Mouse (Mus musculus) ES-E14 (cell line): ENCODE results near the gene Twsg1. TPM values are rescaled to one million over a fixed set of nuclear protein-coding genes. Genes with fewer than 3 reads are reported as not detected.

Experiments used
- DNase-seq: peaks from one replicate; pipeline ENCODE4 v3.0.0-alpha.2; 2013; ENCODE audit warnings: low read depth, low spot score
- H3K27ac ChIP-seq: 2 replicates; pipeline ENCODE4 v1.5.1; 2012; ENCODE audit warnings: low read depth, mild to moderate bottlenecking, low read length, moderate library complexity, mixed read lengths; ENCODE audit not compliant: poor library complexity, insufficient read depth, severe bottlenecking
- H3K36me3 ChIP-seq: 2 replicates; pipeline ENCODE4 v1.6.1; 2012; ENCODE audit warnings: mild to moderate bottlenecking, low read length, moderate library complexity, mixed read lengths; ENCODE audit not compliant: control insufficient read depth, poor library complexity, insufficient read depth, severe bottlenecking
- H3K4me1 ChIP-seq, 2 experiments: fragments of 150-350 bp in 1 of 2; sonication (generic) in 1 of 2; 2 replicates each; pipeline ENCODE4 v1.6.1; 2012; ENCODE audit warnings: low read length in 2 of 2, mild to moderate bottlenecking in 1 of 2, mixed read lengths in 1 of 2; ENCODE audit not compliant: control insufficient read depth in 2 of 2, insufficient read depth in 2 of 2, poor library complexity in 1 of 2
- H3K4me3 ChIP-seq, 2 experiments: fragments of 150-350 bp in 1 of 2; sonication (generic) in 1 of 2; 2 replicates each; pipeline ENCODE4 v1.5.1; 2012; ENCODE audit warnings: low read length in 2 of 2, low read depth in 1 of 2, mild to moderate bottlenecking in 1 of 2, mixed read lengths in 1 of 2; ENCODE audit not compliant: insufficient read depth in 1 of 2, poor library complexity in 1 of 2, severe bottlenecking in 1 of 2
- H3K9ac ChIP-seq: 2 replicates; pipeline ENCODE4 v1.6.1; 2012; ENCODE audit warnings: low read depth, mild to moderate bottlenecking, low read length, mixed read lengths; ENCODE audit not compliant: poor library complexity, insufficient read depth, severe bottlenecking
- H3K9me3 ChIP-seq: fragments of 150-350 bp; sonication (generic); 2 replicates; pipeline ENCODE4 v1.6.1; 2012; ENCODE audit warnings: low read depth, mild to moderate bottlenecking, low read length; ENCODE audit not compliant: control insufficient read depth, insufficient read depth
- CHD2 ChIP-seq: IDR thresholded peaks from 2 replicates; pipeline ENCODE4 v1.6.1; 2014; ENCODE audit warnings: mild to moderate bottlenecking, low read depth, low read length, inconsistent platforms
- HCFC1 ChIP-seq: IDR thresholded peaks from 2 replicates; pipeline ENCODE4 v1.6.1; 2012; ENCODE audit warnings: low read length, inconsistent platforms, borderline replicate concordance; ENCODE audit not compliant: insufficient read depth
- MAFK ChIP-seq: IDR thresholded peaks from 2 replicates; pipeline ENCODE4 v1.6.1; 2014; ENCODE audit warnings: mild to moderate bottlenecking, low read depth, low read length, inconsistent platforms; ENCODE audit not compliant: insufficient read depth
- ZC3H11A ChIP-seq: IDR thresholded peaks from 2 replicates; pipeline ENCODE4 v1.6.1; 2012; ENCODE audit warnings: low read depth, mild to moderate bottlenecking, inconsistent platforms, low read length, borderline replicate concordance
- ZNF384 ChIP-seq: IDR thresholded peaks from 2 replicates; pipeline ENCODE4 v1.6.1; 2012; ENCODE audit warnings: low read depth, low read length, inconsistent platforms
- in situ Hi-C, 2 experiments: fragments of 600-800 bp; cut with MboI; formaldehyde crosslinking; loops; one replicate each; pipeline ENCODE4 v1.15.1; 2025; ENCODE audit warnings: low sequenced_read_pairs in 2 of 2, inconsistent platforms in 1 of 2; ENCODE audit not compliant: unreplicated experiment in 2 of 2
- total RNA-seq: library from RNA; depleted of rRNA; stranded (reverse); fragments of 300-350 nt; gene quantifications from 2 replicates; pipeline ENCODE4 v1.2.3, GENCODE M21; 2012

The Twsg1 gene
- total RNA-seq, 1 experiment: 34.2 TPM

- H3K9me3 ChIP-seq: no peaks in the 10 kb centered on the region
- in situ Hi-C loops: no loop called here
- no peak overlapping the region for H3K27ac ChIP-seq
- no peaks in the 10 kb centered on the region for H3K36me3 ChIP-seq
- no peak for TF ChIP-seq HCFC1
- no peak for TF ChIP-seq MAFK
- H3K4me1 ChIP-seq: peaks cover 5 to 22% of the 10 kb centered on the region in 2 experiments; a peak in 3 of 4 replicates
- no peak overlapping the region for H3K4me3 ChIP-seq
- DNase-seq: no peak
- no peak overlapping the region for H3K9ac ChIP-seq
Observed at GRCm38 (mm10) chr17:65908270-65908669, 42.8 kb downstream of the Twsg1 start.

DNA sequence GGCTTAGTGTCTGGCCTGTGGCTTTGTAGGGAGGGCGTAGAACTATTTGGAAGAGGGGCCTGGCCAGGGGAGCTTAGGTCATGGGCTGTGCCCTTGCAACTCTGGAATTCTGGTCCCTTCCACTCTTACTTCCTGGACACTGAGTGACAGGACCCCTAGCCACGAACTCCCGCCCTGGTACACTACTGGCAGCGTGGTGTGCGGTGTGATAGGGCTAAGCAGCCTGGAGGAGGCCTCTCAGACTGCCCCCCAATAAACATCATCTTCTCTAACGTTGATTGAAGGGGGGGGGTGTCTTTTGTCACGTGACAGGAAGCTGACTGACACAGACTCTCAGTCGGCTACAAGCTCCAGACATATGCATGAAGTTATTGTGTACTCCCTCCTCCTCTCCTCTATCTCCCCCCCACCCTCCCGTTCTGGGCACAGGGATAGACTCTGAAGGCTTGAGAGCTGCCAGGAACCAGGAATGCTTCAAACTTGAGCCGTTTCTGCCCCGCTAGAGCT lies 44.1 kb downstream of the Twsg1 start:
- Histone ChIP-seq H3K9ac (no peak overlapping the region), H3K4me1 (peaks cover 3 to 16% of the 10 kb centered on the region in 2 experiments; a peak in 2 of 4 replicates), H3K4me3 (peak overlapping the region in 1 of 2 experiments; percentile 37; a peak in 1 of 4 replicates), H3K36me3 (no peaks in the 10 kb centered on the region), H3K27ac (no peak overlapping the region), H3K9me3 (no peaks in the 10 kb centered on the region)
- in situ Hi-C loops: no loop called here
- DNase-seq: no peak
- no peak for TF ChIP-seq ZC3H11A
- TF ChIP-seq HCFC1: no peak
- TF ChIP-seq ZNF384: no peak
- TF ChIP-seq MAFK: no peak
- no peak for TF ChIP-seq CHD2

GRCm38 (mm10) chr17:65906313-65906894 lies 44.6 kb downstream of the Twsg1 start:
- Histone ChIP-seq H3K9ac (no peak overlapping the region), H3K9me3 (no peaks in the 10 kb centered on the region), H3K4me3 (peak overlapping the region in 1 of 2 experiments; percentile 37; a peak in 2 of 4 replicates), H3K27ac (no peak overlapping the region), H3K36me3 (no peaks in the 10 kb centered on the region), H3K4me1 (peaks cover 2 to 14% of the 10 kb centered on the region in 2 experiments; a peak in 2 of 4 replicates)
- no peak for TF ChIP-seq HCFC1
- TF ChIP-seq ZC3H11A: no peak
- no peak for TF ChIP-seq ZNF384
- TF ChIP-seq CHD2: no peak
- no peak for TF ChIP-seq MAFK
- no peak for DNase-seq
- in situ Hi-C loops: no loop called here

GRCm38 (mm10) chr17:65905241-65905640 lies 45.8 kb downstream of the Twsg1 start:
- Histone ChIP-seq H3K27ac (no peak overlapping the region), H3K9ac (peak overlapping the region; percentile 33; the same call in 1 of the 2 replicates), H3K9me3 (no peaks in the 10 kb centered on the region), H3K4me1 (peaks cover 0 to 9% of the 10 kb centered on the region in 2 experiments; a peak in 2 of 4 replicates), H3K36me3 (no peaks in the 10 kb centered on the region), H3K4me3 (peak overlapping the region in 1 of 2 experiments; percentile 10; a peak in 1 of 4 replicates)
- in situ Hi-C loops: no loop called here
- DNase-seq: no peak
- TF ChIP-seq HCFC1: no peak
- TF ChIP-seq ZC3H11A: no peak
- no peak for TF ChIP-seq MAFK
- no peak for TF ChIP-seq CHD2
- TF ChIP-seq ZNF384: no peak

- Histone ChIP-seq H3K9ac (no peak overlapping the region), H3K9me3 (no peaks in the 10 kb centered on the region), H3K4me1 (peaks cover 0 to 9% of the 10 kb centered on the region in 2 experiments; a peak in 2 of 4 replicates), H3K4me3 (no peak overlapping the region), H3K36me3 (no peaks in the 10 kb centered on the region), H3K27ac (no peak overlapping the region)
- no peak for DNase-seq
- in situ Hi-C loops: no loop called here
- TF ChIP-seq HCFC1 (no peak), ZC3H11A (no peak), CHD2 (no peak), MAFK (no peak), ZNF384 (no peak)
Observed at GRCm38 (mm10) chr17:65903826-65904225, 47.2 kb downstream of the Twsg1 start.
